Mouse (Mus musculus) lung, postnatal 4 days (tissue): ENCODE data around the gene Syt16.

Experiments used
- DNase-seq, 2 experiments: peaks; one replicate each; pipeline ENCODE4 v3.0.0; 2021

The Syt16 gene

DNA sequence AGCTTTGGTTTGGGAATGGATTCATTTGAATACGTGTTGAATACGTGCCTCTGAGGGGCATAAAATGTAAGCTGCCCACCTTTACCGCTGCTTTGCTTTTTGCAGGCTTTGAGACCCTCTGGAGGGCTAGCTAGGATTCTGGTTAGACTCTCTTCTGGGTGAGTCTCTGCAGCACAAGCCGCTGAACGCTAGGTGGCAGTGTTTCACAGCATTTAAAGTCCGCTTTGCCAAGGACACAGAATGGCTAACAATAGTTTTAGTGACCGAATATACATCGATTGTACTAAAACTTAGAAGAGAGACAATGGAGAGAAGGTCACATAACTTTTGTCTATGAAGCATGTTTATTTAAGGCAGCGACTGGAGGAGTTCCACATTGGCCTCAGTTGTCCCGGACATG, 322.9 kb downstream of the Syt16 start:
- peak; percentile 34 to 70 for DNase-seq

GRCm38 (mm10) chr12:74321981-74322380, 324.5 kb downstream of the Syt16 start:
- DNase-seq: no peak
